Mouse (Mus musculus) cerebellum, adult 9-10 months (tissue): ENCODE results near the gene Dtx1.

Source experiments
- DNase-seq: peaks from one replicate; pipeline ENCODE4 v3.0.0; 2022

Dtx1 gene

DNA sequence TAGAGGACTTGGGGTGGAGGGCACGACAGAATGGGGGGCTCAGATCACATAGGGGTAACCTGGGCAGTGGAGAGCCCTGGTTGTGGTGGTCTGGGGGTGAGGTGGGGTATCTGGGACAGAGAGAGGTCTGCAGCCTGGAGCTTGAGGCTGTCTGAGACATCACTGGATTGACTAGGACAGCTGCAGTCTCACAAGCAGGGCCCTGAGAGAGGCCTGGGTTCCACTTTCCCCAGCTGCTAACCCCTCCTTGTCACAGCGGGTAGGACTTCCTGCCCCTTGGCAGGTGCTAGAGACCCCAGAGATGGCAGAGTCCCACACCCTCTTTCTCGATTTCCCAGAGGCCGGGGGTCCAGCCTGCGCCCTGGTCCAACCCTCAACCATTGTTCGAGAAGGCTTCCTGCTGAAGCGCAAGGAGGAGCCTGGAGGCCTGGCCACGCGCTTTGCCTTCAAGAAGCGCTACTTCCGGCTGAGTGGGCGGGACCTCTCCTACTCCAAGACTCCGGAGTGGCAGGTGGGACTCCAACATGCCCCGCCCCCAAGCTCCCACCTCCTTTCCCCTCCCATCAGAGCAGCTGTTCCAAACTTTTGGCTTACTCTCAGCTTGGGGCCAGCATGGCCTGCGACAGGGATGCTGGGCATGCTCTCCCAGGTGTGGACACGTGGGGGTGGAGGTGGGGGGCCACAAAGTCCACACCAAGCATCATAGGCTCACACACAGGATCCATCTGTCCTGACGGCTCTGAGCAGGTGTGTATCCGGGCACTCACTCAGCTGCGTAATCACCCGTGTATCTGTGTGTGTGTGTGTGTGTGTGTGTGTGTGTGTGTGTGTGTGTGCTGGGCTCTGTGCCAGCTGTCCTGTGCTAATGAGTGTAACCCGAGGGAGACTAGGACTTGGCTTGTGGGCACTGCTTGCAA lies 37.2 kb downstream of the Dtx1 start:
- DNase-seq, result no peak

DNA sequence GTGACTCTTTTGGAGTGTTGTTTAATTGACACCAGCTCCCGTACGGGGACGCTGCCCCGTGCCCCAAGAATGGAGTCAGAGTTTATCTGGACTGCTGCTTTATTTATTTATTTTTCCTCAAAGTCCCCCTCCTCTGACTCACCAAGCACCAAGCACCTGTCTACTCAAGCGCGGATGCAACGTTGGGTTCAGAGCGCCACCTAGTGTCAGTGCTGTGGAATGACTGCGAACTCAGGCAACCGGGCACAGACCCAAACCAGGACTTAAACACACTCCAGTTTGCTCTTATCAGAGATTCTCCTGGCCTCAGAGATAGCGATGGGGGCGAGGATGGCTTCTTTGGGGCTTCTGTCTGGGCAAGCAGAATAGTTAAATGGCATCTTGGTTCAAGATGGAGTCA lies 38.1 kb downstream of the Dtx1 start:
- peak; percentile 71 for DNase-seq

DNA sequence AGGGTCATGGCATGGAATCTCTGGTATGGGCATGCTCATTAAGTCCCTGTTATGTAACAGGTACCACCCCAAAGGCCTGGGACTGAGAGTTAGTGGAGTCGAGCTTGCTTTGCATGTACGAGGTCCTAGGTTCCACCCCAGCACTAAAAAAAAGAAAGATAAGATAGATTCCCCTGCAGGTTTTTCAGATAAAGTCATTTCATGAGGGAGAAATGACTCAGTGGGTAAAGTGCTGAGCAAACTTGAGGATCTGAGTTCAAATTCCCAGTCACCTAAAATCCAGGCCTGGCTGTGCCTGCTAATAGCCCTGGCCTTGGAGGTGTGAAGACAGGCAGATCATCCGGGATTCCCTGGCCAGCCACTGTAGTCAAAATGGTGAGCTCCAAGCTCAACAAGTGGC lies 39.9 kb downstream of the Dtx1 start:
- DNase-seq, result no peak

DNA sequence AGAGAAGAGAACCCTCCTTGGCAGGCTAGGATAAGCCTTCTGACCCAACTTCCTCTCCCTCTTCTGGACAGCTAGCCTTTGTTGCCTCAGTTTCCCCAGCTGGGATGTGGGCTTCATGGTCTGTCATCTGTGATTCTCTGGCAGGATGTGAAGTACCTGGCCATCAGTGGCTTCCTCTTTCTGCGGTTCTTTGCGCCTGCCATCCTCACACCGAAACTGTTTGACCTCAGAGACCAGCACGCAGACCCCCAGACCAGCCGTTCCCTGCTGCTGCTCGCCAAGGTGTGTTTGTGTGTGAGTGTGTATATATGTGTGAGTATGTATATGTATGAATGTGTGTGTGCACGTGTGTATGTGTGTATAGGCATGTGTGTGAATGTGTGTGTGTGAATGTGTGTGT lies 41.6 kb downstream of the Dtx1 start:
- no peak for DNase-seq

DNA sequence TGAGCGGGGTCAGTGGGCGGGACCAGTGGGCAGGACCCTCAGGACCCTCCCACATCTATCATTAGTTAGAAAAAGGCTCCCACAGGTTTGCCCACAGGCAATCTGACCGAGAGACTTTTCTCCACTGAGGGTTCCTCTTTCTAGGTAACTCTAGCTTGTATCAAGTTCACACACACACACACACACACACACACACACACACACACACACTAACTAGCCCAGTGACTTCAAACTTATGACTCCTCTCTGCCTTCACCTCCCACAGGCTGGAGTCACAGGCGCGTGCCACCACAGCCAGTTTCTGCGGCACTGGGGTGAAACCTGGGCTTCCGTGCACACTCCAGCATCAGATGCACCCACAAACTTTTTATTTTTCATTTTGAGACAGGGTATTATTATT lies 43.0 kb downstream of the Dtx1 start:
- DNase-seq, result no peak

DNA sequence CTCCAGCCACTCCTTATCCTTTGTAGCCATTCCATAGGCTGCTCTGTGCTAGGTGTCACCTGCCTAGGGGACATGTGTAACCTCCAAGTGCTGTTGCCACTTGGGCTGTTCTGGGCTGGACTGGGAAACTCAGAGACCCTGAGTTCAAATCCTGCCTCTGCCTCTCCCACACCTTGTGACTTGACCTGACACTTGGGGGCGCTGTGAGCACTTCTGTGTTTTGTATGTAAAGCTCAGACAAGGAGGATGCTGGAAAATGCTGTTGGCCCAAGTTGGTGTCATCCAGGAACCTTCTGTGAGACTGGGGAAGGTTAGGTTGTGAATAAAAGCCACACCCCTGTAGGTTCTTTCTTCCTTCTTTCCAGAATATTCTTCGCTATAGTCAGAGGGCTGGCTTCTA lies 46.8 kb downstream of the Dtx1 start:
- no peak for DNase-seq

DNA sequence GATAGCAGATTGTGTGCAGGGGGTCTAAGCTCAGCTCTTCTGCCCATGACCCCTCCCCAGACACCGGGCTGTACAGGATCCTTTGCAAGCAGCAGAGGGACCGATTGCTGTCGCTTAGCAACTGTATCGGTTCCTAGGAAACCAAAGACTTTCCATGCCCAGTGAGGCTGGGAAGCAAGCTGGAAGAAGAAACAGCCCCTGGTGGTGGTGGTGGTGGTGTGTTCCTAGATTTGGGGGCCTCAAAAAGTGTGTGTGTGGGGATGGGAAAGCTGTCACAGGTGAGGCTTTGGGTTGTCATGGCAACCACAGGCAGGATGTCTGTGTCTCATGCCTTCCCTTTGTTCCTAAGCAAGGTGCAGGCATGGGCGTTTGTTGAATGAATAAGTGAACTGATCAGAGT lies 50.9 kb downstream of the Dtx1 start:
- DNase-seq, result no peak

DNA sequence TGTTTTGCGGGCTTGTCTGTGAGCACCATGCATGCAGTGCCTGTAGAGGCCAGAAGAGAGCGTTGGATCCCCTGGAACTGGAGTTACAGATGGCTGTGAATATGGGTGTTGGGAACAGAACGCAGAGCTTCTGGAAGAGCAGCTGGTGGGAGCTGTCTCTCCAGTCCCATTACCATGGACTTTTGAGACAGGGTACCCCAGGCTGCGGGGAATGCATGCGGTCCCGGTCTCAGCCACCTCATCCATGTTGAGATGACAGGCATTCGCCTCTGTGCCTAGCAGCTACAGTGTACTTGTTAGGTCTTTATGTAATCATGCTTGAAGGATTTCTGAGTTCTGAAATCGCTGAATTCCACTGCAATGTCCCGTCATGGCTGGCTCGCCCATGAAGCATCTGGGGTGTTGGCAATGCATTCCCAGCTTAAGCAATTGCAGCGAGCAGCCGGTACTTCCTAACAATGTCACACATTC lies 55.4 kb downstream of the Dtx1 start:
- no peak for DNase-seq

DNA sequence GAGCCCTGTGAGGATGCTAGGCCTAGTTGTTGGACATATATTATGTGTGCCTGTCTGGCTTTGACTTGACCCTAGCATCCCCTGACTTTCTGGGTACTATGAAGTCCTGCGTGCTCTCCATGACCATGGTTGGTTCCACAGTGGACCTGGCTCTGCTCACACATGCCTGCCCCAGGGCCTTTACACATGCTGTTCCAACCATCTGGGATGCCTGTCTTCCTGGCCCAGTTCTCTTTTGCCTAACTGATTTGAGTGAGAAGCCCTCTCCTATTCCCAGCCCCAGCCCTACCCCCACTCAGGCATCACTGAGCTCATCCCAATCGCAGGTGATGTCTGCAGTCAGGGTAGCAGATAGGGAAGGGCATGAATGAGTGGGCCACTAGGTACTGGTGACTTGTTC lies 57.9 kb downstream of the Dtx1 start:
- DNase-seq, result no peak

DNA sequence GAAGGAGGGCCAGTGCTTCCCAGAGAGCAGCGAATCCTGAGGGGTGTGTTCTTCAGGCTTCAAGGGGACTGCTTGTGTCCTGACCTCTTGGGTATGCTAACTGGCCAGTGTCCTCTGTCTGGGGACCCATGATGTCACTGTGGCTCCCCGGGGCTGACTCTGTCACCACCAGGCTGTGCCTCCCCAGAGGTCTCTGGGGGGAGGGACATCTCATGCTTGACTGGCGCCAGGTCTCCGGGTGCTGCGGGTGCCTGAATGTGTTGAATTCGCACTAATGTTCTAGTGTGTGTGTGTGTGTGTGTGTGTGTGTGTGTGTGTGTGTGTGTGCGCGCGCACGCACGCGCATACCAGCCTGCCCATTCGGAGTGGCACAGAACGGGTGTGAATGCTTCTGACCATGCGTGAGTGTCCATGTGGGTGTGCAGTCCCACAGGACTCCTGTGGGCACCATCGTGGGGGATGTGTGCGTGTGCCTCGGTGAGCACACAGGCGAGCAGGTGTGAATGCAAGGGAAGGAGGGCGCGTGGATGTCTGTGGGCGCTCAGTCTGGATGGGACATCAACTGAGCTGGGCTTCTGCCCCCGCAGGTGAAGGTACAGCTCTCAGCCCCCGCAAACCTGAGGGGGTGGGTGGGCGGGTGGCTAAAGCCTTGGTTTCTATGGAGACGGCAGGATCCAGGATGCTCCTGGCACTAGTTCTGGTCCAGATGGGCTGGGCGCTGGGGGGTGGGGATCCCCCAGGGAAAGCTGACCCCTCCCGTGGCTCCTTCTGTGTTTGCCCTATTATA lies 58.6 kb downstream of the Dtx1 start:
- no peak for DNase-seq

DNA sequence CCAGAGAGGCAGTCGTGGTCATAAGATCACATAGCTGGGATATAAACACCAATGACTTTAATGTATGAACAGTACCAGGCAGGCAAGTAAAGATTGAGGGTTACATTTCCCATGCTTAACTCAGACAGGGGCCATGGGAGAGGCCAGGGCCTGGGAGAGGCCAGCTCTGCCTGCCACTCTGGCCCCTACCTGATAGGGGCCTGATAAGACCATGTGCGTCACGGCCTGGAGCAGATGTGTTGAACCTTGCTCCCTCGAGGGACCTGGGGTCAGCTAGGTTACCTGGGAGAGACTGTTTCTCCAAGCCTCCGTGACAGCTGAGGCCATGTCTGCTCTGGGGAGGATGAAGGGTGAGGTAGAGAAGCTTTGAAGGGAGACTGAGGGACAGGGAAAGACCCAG lies 60.5 kb downstream of the Dtx1 start:
- no peak for DNase-seq

DNA sequence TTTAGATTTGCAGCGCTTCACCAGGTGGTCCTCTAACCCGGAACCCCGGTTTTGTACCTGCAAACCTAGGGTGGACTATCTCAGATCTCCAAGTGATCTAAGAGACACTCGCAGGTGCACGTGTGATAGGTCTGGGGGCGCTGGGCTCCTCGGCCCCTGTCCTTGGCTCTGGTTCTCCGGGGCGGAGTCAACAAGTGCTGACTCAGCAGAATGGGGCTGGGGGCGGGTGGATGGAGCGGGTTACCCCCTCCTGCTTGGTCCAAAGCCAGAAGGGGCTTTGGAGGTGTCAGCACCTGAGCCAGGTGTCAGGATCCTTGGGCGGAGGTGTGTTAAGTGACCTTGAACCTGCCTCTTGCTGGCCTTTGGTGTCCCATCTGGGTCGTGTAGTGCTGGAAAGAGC lies 61.8 kb downstream of the Dtx1 start:
- no peak for DNase-seq

DNA sequence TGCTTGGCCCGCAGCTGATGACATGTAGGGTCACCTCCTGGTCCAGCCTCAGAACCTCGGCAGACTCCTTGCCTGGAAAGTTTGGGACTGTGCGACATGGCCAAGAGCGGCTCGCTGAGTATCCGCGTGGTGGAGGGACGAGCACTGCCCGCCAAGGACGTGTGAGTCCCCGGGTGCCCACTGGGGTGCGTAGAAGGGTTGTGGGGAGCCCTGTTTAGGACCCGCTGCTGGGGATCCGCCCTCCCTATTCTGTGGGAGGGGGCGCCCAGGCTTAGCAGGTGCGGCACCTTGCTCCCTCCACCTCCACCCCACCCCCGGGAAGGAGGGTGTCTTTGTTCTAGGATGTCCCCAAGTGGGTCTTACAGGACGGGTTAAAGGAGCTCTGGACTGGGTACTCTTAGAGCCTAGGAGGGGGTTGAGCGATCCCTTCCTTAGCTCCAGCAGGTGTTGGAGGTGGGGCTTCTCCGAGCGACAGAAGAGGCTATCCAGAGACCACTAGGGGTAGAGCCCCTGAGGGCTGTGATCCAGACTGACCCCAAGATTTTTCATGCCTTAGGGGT lies 62.3 kb downstream of the Dtx1 start:
- no peak for DNase-seq

DNA sequence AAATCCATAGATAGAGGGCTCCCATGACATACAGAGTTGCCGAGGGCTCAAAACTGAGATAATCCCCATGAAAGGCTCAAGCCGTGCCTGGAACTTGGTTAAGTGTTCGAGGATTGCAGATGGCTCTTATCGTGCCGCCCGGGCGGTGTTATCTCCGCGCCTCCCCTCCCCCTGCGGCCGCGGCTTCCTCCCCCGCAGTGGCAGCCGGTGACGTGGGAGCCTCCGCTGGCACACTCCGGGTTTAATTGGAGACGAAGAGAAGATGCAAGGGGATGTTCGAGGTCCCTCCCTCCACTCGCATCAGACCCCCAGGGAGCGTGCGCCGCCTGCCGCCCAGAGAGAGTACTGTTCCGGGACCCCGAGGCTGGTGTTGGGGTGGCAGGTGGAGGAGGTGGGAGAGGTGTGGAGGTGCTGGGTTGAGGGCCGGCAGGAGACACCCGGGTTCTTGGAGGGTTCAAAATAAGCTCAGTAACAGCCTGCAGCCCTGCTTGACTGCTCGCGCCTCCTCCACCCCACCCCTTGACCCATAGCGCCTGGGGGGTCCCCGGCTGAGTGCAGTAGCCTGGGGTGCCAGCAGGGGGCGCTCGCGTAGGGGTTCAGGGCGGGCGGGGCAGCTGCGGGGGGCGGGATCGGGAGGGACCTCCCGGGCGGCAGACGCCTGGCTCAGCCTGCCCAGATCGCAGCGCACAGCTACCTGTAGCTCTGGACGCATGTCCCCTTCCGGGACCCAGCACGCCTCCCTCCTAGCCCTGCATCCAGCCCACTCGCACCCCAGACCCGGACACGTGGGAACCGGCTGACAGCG lies 63.0 kb downstream of the Dtx1 start, which contains the start of gene Rasal1:
Rasal1 (plus strand) TSS at position 244 of the 805 bp plus-strand sequence.
- peak; percentile 51 for DNase-seq

DNA sequence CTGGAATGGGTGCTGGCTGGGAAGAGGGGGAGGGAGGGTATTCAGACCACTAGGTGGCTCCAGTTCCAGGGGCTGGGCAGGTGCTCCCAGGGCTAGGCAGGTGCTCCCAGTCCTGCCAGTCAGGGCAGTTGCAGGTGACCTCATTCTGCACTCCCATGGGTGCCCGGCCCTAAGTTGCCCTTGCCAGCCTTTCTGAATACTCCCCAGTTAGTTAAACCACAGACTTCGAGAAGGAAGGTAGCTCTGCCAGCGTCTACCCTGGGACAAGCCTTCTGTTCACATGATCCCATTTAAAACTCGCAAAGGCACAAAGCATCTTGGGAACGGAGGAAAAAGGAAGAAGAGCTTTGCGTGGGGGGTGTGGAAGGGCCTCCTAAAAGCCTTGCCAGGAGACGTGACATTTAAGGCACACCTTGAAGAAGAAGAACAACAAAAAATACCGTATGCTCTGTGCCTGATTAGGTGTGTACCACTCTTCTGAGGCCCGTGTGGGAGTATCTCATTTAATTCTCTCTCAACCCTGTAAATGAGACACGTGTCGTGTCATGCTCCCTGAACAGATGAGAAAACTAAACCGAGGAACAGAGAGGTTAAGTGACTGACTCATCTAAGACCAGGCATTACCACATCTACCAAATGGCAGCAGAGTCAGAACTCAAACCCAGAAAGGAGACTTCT lies 63.8 kb downstream of the Dtx1 start:
- no peak for DNase-seq

DNA sequence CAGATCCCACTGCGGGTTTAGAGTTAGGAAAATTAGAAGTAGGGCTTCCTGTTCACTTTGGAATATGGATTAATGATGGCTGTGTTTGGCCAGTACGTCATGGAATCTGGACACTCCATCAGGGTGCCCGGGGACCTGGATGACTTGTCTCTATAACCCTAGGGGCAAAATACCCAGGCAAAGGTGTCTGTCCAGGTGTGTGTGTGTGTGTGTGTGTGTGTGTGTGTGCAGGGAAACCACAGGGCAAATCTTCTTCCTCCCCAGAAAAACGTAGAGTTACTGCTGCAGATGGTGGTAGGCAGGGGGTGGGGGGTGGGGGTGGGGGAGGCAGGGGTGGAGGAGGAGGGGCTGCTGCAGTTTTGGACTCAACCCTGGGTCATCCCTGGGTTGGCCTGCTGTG lies 64.4 kb downstream of the Dtx1 start:
- no peak for DNase-seq

DNA sequence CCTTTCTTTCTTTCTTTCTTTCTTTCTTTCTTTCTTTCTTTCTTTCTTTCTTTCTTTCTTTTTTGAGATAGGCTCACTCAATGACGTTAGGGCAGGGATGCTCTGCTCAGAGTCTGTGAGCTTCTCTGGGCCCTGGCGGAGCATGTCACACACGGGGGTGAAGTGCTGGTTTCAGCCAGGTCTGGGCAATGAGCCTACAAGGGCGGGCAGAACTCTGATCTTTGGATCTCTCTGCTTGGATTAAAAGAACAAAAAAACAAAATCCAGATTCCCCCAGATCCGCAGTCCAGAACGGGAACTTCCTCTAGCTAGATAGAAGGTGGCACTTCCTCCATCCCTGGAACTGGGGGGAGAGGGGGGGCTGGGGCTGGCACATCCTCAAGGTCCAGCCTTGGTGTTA lies 65.9 kb downstream of the Dtx1 start:
- no peak for DNase-seq

DNA sequence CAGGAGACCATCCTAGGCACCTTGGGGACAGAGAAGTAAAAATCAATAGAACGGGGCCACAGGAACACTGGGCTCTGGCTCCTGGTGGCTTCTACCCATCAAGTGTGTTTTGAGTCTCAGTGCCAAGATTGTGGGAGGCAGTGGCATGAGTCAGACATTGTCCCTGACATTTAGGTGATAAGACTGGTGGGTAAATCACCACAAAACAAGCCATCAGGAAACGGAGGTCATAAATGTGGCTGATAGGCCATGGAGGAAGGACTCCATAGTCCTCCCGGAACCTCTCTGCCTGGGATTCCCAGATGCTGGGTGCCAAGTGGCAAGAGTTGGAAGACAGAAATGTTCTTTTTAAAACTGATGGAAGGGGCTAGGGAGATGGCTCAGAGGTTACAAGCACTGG lies 67.5 kb downstream of the Dtx1 start:
- DNase-seq, result no peak

DNA sequence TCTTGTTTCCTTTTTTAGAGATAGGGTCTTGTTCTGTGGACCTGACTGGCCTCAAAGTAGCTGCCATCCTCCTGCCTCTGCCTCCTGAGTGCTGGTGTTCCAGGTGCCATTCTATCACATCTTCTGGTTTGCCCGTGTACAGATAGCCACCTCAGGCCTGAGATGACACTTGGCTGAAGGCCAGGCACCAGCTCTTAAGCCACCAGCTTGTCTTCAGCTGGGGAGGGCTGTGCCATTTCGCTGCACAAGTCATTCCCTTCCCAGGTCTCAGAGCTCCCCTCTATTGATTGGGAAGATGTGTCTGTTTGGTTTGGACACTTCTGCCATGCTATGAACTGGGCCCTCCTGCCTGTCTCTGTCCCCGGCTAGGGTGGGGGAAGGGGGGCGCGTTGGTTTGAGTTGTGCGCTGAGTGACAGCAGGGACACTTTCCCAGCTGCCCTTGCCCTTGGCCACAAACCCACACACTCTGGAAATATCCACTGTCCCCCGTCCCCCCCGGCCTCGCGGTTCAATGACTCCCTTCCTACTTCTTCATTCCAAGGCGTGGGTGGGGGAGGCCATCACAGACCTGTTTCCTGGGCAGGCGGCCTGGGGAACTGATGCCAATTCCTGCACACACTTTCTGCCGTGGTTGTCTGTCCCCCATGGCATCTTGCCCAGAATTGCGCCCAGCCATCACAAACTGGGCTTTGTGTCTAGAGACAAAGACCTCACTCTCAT lies 68.2 kb downstream of the Dtx1 start:
- peak; percentile 63 for DNase-seq

DNA sequence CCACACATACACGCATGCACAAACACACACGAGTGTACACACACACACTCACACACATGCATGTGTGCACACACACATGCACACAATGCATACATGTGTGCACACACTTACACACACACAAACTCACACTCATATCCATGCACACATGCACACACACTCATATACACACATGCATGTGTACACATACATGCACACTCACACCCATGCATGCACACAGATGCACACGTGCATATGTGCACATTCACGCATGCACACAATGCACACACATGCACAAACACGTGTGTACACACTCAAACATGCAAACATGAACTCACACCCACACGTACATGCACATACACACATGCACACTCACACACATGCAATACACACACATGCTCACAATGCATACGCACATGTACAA lies 71.6 kb downstream of the Dtx1 start:
- no peak for DNase-seq

DNA sequence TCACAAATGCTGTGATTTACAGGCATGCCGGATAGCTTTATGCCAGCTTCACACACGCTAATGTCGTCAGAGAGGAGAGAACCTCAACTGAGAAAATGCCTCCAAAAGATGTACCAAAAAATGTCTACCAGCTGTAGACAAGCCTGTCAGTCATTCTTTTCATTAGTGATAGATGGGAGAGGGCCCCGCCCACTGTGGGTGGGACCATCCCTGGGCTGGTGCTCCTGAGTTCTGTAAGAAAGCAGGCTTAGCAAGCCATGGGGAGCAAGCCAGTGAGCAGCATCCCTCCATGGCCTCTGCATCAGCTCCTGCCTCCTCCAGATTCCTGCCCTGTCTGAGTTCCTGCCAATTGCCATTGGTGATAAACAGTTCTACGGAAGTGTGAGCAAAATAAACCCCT lies 76.1 kb downstream of the Dtx1 start:
- no peak for DNase-seq

DNA sequence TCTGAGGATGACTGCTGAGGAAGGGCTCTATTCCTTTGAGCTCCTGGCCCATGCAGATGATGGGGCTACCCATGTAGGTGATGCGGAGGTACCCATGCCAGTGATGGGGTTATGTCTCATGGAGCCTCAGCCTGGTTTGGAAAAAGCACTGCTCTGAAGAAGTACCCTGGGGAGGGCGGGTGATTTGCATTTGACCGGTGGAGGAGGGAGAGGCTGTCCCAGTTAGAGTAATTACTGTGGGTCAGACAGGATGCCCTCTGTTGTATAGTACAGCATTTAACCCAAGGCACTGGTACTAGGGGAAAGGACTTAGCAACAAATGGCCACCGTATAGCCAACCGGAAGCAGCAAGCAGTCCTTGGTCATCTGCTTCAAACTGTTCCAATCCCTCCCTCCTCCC lies 76.9 kb downstream of the Dtx1 start:
- no peak for DNase-seq
